Mouse (Mus musculus): ENCODE data around the gene Hscb.

Hscb gene

GRCm38 (mm10) chr5:110781529-110782238 lies 57.9 kb downstream of the Hscb start:
- no peak for DNase-seq (ENCODE audit: low spot score in 2 of 2)

DNA sequence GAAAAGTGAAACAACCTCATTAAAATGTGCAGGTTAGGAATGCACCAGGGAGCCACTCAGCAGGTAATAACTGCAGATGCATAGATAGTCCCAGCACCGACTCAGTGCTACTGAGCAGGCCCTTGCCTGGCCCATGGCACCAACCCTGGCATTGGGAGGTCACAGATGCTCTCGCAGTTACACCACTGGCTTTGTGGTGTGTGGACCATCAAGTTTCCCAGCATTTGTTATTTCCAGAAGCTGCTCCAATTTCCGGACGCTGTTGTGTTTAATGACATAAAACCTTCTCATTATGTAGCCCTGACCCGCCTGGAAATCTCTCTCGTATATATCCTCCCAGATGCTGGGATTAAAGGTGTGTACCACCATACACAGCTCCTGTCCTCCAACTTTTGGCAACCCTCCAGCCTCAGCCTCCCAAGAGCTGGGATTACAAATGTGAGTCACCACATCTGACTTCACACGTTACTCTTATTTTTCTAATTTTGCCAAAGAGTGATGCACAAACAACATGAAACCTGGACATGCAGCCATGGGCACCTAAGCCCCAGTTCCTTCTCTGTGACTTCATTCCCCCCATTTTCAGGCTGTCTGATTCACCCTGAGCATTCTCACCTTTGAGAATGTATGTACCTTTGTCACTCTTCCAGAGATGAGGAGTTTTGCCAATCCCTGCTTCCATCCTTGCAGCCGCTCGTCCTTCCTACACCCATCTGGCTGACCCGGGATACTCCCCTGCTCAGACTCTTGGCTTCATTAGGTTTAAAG lies 58.6 kb downstream of the Hscb start:
- peak in 1 of 2 experiments; percentile 51 for DNase-seq (ENCODE audit: low spot score in 2 of 2)

GRCm38 (mm10) chr5:110779998-110780760 lies 59.4 kb downstream of the Hscb start, which contains the start of gene Pus1:
Gene Pus1 (minus strand): TSS chr5:110780659.
- DNase-seq (ENCODE audit: low spot score in 2 of 2), result peak; percentile 90 to 95

DNA sequence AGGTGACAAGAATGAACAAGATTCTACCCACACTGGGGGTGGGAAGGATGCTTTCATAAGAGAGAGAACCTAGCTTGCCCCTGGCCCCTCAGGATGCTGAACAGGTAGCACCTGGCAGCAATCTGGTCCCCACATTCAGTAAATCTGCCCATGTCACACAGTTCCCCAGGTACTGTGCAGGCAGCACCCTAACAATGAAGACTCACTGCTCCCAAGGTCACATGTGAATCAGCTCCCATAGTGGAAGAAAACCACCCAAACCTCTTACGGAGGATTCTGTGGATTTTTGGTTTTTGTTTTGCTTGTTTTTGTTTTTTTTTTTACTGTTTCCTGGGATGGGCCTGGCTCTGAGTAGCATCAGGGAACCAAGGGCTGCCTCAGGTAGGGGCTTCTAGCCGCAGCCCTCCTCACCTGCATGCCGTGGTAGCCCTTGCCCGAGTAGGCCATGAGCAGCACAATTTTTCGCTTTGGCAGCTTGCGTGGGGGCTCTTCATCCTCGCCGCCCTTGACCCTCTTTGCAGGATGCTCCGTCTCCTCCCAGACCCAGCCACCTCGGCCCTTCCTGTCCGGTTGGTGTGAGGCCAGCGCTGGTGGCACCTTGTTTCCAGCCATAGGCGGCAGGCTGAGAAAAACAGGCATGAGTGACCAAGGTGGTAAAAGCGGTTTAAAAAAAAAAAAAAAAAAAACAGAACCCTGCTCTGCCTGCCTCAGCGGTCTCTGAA lies 60.1 kb downstream of the Hscb start:
- DNase-seq (ENCODE audit: low spot score in 2 of 2), result peak in 1 of 2 experiments; percentile 65
